Mouse (Mus musculus): ENCODE data around the gene Tra2b.
"Not testable (repeated sequence)": the region's sequence is repeated elsewhere in the genome, so short reads cannot be mapped to it uniquely, and the experiment has no call there.

Gene Tra2b

DNA sequence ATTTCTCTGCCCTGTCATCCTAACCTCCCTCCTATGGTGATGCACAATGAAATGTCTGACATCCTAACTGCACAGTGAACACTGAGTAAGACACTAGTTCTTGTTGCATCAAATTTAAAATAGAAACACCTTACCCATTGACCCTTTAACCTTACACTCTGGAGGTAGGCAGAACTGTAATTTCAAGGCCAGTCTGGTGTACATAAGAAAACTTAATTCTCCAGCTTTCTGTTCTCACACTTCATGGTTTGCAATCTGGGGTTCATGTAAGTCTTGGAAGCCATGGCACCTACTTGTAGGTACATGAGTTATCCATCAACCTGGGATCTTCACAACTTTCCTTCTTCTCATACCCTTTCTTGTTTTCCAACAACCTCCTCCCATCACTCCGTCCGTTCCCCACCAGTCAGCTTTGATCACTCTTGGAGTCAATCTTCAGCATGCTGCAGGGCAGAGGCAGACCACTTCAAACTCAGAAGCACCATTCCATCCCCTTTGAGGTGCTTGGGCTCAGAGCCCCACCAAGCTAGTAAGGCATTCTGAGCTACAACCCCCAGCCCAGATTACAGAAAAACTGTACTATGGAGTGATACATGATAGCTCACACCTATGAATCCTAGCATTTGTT is 23.5 kb downstream of the Tra2b start:
- DNase-seq (ENCODE audit: low read depth), result no peak

- DNase-seq (ENCODE audit: low read depth), result peak; percentile 34
These were observed 24.2 kb downstream of the Tra2b start for GRCm38 (mm10) chr16:22241376-22242238.

- DNase-seq (ENCODE audit: low read depth), result peak; percentile 28
These were observed 24.9 kb downstream of the Tra2b start for GRCm38 (mm10) chr16:22240856-22241255.

GRCm38 (mm10) chr16:22239978-22240377 is 25.8 kb downstream of the Tra2b start:
- DNase-seq (ENCODE audit: low read depth), result no peak

DNA sequence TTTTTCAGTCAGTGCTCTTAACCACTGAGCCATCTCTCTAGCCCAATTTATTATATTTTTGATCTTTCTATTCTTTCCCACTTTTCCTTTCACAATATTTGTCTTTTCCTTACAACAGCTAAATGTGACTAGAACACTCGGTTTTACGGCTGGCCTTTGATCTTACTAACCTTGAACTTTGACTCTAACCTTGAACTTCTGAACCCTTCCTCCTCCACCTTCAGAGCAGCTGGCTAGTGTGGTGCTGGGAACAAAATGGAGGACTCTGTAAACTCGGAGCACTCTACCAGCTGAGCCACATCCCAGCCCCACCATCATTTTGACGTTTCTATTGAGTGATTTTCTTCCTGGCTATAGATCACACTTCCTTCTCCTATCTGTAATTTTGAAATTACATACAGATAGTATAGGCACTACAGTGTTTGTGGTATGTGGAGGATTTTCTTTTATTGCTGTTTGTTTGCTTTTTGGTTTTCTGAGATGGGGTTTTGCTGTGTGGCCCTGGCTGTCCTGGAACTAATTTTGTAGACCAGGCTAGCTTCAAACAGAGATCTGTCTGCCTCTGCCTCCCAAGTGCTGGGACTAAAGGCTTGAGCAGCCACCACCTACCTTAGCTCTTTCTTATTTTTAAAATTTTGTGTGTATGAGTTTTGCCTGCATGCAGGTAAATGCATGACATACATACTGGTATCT is 26.7 kb downstream of the Tra2b start:
- peak; percentile 36 for DNase-seq (ENCODE audit: low read depth)

DNA sequence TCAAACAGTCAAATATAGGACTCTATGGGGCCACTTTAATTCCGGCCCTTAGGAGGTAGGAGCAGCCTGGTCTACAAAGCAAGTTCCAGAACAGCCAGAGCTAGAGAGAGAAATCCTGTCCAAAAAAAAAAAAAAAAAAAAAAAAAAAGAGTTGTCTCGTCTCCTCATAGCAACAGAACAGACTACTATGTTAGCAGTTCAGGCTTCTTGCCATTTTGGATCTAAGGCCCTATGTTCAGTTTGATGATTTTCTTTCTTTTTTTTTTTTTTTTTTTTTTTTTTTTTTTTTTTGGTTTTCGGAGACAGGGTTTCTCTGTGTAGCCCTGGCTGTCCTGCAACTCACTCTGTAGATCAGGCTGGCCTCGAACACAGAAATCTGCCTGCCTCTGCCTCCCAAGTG is 27.4 kb downstream of the Tra2b start:
- not testable (repeated sequence) for DNase-seq (ENCODE audit: low read depth)

GRCm38 (mm10) chr16:22236814-22237213 is 29.0 kb downstream of the Tra2b start:
- peak; percentile 52 for DNase-seq (ENCODE audit: low read depth)

DNA sequence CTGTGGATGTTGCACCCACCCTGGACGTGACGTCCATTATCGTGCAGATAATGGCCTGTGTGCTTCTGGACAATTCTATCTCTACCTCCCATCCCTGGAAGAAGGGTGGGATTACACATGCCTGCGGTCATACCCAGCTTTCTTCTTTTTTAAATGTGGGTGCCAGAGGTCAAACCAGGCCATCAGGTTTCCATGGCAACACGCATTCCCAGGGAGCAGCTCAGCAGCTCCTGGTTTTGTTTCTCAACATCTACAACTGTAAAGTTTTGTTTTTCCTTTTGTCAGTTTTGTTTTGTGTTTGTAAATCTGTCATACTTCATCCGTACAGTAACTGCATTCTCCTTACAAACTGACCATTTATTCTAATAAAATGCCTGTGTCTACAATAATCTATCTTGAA is 31.3 kb downstream of the Tra2b start:
- no peak for DNase-seq (ENCODE audit: low read depth)

GRCm38 (mm10) chr16:22230276-22230675 is 35.5 kb downstream of the Tra2b start:
- DNase-seq (ENCODE audit: low read depth), result not testable (repeated sequence)

GRCm38 (mm10) chr16:22203501-22203900 is 62.3 kb downstream of the Tra2b start:
- DNase-seq (ENCODE audit: low read depth), result no peak

- no peak for DNase-seq (ENCODE audit: low read depth)
These were observed 63.9 kb downstream of the Tra2b start for GRCm38 (mm10) chr16:22201858-22202257.

DNA sequence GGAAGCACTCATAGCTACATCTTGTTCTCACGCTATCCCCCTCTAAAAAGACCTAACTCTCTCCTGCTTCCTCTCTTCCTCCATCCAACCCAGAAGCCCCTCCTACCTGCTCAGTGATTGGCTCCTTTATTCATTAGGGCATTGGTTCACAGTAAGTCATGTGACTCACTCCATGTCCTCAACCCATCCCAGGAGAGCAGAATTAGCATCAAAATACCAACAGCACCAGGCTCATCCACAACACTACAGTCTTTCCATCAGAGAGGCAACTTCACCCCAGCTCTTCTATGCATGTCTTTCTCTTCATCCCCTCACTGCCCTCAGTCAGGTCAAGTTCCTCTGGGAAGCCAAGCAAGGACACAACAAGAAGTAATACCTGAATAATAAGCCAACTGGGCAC is 65.3 kb downstream of the Tra2b start:
- DNase-seq (ENCODE audit: low read depth), result no peak
